Mouse (Mus musculus) cerebellum, adult 2 months (tissue): ENCODE measurements around the gene Apol7a.

Experiments used
- CTCF ChIP-seq: fragments of 200-500 bp; IDR thresholded peaks from 2 replicates; pipeline ENCODE4 v1.5.1; 2011; ENCODE audit warnings: low read depth, mild to moderate bottlenecking, control low read depth, low read length, moderate library complexity, borderline replicate concordance; ENCODE audit not compliant: insufficient read depth
- POLR2A ChIP-seq: fragments of 200-500 bp; IDR thresholded peaks from 2 replicates; pipeline ENCODE4 v1.6.1; 2011; ENCODE audit warnings: low read length, control low read depth, borderline replicate concordance; ENCODE audit not compliant: insufficient read depth

- TF ChIP-seq CTCF, result no peak
- TF ChIP-seq POLR2A, result no peak
Observed at GRCm38 (mm10) chr15:77368818-77369320, 30.0 kb downstream of the Apol7a start.
